Mouse (Mus musculus): ENCODE data around the gene Suclg2.
A peak's percentile ranks its signal among the peaks of the same experiment; 100 is the strongest.

Suclg2 gene

DNA sequence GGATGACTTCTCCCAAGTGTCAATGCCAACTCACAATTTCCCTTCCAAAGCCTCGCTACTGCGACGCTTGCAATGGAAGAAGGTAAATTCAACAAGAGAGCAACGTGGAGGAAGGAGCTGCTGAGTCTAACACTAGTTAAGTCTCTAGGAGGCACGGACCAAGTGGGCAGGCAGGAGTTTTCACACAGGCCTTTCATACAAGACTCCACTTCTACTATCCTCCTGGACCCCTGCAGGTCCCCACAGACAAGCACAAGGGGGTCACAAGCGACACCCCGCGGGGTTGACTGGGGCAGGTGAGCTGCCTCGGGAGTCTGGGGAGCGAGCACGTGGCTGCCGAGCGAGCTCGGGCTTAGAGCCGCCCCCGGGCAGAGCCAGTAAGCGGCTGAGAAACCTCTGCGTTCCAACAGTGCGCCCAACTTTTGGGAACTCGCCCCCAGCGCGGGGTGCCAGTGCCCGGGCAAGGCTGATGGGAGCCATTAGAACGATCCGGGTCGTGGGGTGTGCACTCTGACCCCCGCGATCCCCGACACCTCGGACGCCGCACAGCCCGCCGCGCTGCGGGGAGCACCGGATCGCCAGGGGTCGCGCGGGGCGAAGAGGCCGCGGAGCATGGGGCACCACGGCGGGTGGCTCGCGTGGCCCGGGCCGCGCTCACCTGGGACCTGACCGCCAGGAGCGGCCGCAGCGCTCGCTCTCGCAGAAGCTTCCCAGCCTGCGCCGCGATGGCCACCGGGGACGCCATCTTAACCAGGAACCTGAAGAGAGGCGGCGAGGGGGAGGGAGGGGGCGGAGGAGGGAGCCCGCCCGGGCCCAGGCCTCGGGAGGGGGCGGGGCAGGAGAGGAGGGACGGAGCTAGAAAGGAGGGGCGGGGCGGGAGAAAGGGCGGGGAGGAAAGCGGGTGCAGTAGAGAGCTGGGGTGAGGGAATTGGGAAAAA lies at the start of gene Suclg2:
Suclg2 (minus strand) TSS at position 770 of the 938 bp plus-strand sequence.
- DNase-seq: peak; percentile 76 to 84

- no peak for DNase-seq
Observed at GRCm38 (mm10) chr6:95766566-95766965, 48.0 kb upstream of the Suclg2 start.

GRCm38 (mm10) chr6:95759558-95760172 lies 41.1 kb upstream of the Suclg2 start:
- no peak for DNase-seq

DNA sequence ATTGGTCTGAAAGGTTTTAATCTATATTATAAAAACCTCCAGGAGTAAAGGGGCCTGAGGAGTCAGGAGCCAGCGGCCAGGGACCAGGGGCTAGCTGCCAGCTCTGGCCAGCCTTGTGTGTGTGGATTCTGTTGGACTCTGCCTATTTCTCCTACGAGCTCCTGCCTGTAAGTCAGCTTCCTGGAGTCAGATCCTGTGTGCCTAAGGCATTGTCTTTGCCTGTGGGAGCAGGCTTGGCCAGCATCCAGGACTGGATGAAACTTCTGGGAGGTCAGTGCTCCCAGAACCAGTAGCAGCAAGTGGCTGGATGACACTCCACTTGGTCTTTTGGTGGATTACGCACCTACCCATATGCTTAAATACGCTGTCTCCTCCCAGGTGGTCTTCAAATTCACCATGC lies 23.8 kb upstream of the Suclg2 start:
- DNase-seq: no peak

- DNase-seq: no peak
Observed at GRCm38 (mm10) chr6:95731570-95732367, 13.2 kb upstream of the Suclg2 start.

DNA sequence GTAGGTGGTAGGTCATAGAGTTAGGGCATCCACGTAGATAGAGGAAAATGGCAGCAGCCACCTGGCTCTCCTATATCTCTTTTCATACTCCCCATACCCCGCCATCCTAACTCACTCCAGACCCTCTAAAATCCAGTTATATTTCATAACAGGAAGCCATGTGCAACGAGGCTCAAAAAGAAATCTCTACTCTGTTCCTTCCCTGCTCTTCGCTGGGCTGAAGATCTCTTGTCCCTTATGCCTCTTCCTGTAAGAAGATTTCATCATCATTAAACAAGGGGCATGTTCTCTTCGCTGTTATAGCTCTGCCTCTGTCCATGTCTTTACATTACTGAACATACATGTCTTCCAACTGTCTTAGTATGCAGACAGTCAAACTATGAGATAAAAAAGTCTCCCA lies 10.8 kb upstream of the Suclg2 start:
- DNase-seq: no peak

- DNase-seq: no peak
Observed at GRCm38 (mm10) chr6:95725281-95725680, 6.7 kb upstream of the Suclg2 start.

- DNase-seq: no peak
Observed at GRCm38 (mm10) chr6:95723361-95723760, 4.8 kb upstream of the Suclg2 start.

DNA sequence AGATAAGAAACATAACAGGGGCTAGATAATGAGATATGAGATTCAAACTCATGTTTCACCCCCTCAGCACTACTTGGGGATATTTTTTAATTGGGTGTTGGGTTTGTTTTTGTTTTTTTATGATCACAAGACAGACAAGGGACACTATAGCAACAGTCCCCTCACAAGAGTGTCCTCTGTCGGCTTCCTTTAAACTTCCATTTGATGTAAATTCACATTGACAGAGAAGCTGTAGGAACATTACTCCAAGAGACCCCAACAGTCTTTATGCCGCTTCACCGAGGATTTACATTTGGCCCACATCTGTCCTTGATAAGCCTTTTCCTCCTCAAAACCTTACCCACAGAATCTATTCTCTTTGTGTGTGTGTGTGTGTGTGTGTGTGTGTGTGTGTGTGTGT lies 1.2 kb upstream of the Suclg2 start:
- DNase-seq: no peak

- DNase-seq: no peak
Observed at GRCm38 (mm10) chr6:95718969-95719333, 351 bp upstream of the Suclg2 start.

DNA sequence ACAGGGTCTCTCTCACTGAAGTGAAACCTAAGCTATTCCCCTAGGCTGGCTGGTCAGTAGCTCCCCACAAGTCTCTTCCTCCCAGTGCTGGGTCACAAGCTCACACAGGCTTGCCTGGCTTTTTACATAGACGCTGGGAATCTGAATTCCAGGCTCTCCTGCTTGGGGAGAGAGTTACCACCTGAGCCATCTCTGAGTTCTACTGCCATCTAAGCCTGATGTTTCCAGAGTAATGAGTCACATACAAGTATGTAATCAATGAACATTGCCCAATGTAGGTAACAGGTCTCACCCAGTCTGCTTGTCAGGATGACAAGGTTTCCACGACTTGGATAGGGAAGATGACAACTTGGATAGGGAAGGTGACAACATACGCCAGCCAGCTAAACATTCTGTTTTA lies 1.5 kb downstream of the Suclg2 start:
- no peak for DNase-seq

DNA sequence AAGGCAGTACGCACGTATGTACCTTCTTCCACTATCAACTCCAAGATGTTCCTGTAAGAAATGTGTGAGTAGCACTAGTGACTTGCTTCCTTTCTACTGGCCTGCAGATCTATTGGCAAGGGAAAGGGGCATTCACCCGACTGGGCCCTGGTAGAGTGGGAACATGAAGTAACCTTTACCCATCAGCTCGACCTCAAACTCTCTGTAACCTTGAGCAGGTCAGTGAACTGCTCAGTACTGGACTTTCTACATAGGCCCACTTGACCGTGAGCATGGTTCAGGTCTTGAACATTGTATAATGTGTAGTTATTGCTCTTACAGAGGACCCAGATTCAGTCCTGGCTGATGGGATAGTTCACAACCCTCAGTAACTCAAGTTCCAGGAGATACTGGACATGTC lies 2.1 kb downstream of the Suclg2 start:
- DNase-seq: no peak

DNA sequence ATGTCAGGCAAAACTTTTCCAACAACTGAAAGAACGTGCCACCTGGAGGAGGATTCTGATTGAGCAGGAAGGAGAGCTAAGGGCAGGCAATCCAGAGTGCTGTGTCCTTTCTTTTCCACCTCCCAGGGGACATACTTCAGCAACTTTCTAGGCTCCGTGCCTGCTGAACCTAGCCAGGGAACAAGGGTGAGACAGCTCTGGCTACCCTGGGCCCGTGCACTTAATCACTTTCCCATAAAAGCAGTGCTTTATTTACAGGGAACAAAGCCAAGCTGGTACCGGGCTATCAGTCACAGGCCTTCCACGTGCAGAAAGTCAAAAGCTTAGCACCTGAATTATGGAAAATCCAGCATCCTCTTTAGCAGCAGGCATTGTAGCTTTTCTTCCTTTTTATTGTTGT lies 5.4 kb downstream of the Suclg2 start:
- no peak for DNase-seq

GRCm38 (mm10) chr6:95712081-95712480 lies 6.5 kb downstream of the Suclg2 start:
- no peak for DNase-seq

GRCm38 (mm10) chr6:95711671-95712070 lies 6.9 kb downstream of the Suclg2 start:
- no peak for DNase-seq

- no peak for DNase-seq
Observed at GRCm38 (mm10) chr6:95710886-95711285, 7.7 kb downstream of the Suclg2 start.

- no peak for DNase-seq
Observed at GRCm38 (mm10) chr6:95709531-95709930, 9.1 kb downstream of the Suclg2 start.

DNA sequence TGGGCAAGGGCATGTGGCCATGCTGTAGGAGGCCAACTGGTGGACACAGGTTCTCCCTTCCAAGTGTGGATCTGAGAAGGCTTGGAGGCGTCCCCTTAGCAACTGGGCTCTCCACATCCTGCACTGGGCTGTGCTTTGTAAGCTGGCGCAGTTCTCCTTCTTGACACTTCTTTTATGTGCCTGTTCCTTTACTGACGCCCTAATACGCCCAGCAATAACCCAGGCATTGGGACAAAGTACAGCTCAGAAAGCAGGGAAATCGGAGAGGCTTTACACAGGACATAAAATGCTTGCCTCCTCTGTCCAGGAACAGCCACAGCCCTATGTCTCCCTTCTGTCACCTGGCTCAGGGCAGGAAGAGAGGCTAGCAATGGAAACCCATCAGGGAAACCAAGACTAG lies 9.5 kb downstream of the Suclg2 start:
- no peak for DNase-seq

DNA sequence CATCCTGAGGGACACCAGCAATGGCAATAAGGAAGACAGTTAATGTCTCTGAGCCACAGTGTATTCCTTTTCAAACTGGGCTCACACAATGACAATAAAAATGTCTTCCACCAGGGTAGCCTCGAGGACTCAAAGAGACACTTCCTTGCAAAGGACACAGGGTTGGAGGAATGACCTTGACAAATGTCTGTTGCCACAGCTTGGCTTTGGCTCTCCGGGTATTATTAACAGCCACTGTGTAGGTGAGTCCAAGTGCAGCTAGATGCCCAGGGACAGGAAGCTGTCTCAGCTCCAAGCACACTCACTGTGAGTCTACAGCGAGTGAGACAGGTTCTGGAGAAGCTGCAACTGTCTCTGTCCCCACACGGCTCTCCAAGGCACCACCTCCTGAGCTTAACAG lies 14.0 kb downstream of the Suclg2 start:
- no peak for DNase-seq

- DNase-seq: no peak
Observed at GRCm38 (mm10) chr6:95702200-95702599, 16.4 kb downstream of the Suclg2 start.

DNA sequence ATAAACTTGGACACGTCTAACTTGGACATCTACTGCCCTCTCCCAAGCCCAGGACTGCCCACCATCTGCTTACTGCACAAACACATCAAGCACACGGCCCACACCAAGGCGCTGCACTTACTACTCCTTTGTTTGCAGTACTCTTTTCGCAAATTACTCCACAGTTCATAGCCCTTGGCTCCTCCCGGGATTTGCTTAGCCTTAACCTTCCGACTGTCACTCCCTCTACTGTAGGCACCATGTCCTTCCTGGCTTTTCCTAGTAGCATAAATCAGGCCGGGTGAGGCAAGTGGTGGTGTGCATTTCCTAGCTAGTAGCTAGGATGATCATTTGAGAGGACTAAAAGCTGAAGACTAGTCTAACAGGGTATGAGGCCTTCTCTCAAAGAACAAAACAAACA lies 16.8 kb downstream of the Suclg2 start:
- no peak for DNase-seq

- DNase-seq: no peak
Observed at GRCm38 (mm10) chr6:95700981-95701610, 17.5 kb downstream of the Suclg2 start.

- no peak for DNase-seq
Observed at GRCm38 (mm10) chr6:95700191-95700590, 18.4 kb downstream of the Suclg2 start.

Measured in spleen, adult 18-20 months (tissue).